Mouse (Mus musculus) ES-Bruce4 (cell line): ENCODE data around the gene Fat3.

Experiments
- CTCF ChIP-seq: IDR thresholded peaks from one replicate; pipeline ENCODE4 v1.8.1; 2011; ENCODE audit warnings: low read depth, low read length
- EP300 ChIP-seq: IDR thresholded peaks from 2 replicates; pipeline ENCODE4 v1.6.1; 2011; ENCODE audit warnings: low read depth, low read length; ENCODE audit not compliant: insufficient read depth

DNA sequence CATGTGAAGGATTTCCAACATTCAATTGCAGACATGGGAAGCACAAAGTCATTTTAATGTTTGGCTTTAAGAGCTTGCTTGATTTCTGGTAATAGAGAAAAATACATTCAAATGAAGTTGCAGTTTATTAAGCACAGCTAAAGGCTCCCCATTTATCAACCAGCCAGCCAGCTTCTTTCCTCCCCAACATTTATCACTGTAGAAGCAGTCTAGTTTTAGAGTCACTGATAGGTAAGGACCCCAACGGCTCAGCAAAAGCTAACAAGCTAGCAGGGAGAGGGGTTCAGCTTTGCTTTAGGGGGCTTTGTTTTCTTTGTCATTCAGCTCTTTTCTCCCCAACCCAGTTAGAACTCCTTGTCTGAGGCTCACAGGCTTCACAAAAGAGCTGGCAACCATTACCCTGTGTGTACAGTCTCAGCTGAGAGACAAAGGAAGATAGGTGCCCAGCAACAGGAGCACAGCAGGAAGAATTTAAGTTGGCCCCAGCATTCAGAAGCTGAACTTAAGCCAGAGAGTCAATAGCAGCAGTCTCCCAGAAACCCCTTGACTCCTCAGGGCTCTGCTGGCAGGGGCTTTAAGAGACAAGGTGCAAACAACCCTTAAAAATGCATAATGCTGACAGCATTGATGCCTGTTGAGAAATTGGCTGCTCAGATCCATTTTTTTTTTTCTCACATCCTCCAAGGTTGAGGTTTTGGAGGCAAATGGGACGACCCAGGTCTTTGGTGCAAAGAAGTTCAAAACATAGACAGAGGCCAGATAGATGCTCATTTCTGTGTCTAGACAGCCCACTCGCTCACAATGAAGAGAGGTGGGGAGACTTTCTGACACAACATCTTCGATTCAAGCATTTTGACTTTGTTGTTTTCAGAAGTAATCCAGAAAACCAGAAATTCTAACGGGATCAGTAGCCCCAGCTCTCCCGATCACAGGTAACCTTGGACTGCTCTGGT is 102.1 kb downstream of the Fat3 start:
- no peak for TF ChIP-seq CTCF
- no peak for TF ChIP-seq EP300
